Mouse (Mus musculus) gastrocnemius, adult 2 months (tissue): ENCODE results near the gene Rtn1. TPM values are rescaled to one million over a fixed set of nuclear protein-coding genes. Genes with fewer than 3 reads are reported as not detected.

Source experiments
- DNase-seq: peaks from one replicate; pipeline ENCODE4 v3.0.0; 2022
- H3K27ac ChIP-seq: fragments of 200-600 bp; 2 replicates; pipeline ENCODE4 v1.8.1; 2022; ENCODE audit warnings: mild to moderate bottlenecking
- H3K4me3 ChIP-seq: fragments of 200-600 bp; 2 replicates; pipeline ENCODE4 v1.8.1; 2022; ENCODE audit warnings: mild to moderate bottlenecking, moderate library complexity
- CTCF ChIP-seq: fragments of 200-600 bp; IDR thresholded peaks from 2 replicates; pipeline ENCODE4 v1.8.1; 2022; ENCODE audit warnings: antibody characterized with exemption, mild to moderate bottlenecking, moderate library complexity
- intact Hi-C: fragments of 180-260 bp; cut with DNase I; formaldehyde crosslinking; loops from one replicate; pipeline ENCODE4 v1.15.1; 2025
- total RNA-seq, 2 experiments: library from RNA; stranded (reverse); gene quantifications; 2 replicates each; pipeline ENCODE4 v1.2.3; 2021

The Rtn1 gene
- total RNA-seq, 2 experiments from 2014 or later: 1.3 to 2.3 TPM

DNA sequence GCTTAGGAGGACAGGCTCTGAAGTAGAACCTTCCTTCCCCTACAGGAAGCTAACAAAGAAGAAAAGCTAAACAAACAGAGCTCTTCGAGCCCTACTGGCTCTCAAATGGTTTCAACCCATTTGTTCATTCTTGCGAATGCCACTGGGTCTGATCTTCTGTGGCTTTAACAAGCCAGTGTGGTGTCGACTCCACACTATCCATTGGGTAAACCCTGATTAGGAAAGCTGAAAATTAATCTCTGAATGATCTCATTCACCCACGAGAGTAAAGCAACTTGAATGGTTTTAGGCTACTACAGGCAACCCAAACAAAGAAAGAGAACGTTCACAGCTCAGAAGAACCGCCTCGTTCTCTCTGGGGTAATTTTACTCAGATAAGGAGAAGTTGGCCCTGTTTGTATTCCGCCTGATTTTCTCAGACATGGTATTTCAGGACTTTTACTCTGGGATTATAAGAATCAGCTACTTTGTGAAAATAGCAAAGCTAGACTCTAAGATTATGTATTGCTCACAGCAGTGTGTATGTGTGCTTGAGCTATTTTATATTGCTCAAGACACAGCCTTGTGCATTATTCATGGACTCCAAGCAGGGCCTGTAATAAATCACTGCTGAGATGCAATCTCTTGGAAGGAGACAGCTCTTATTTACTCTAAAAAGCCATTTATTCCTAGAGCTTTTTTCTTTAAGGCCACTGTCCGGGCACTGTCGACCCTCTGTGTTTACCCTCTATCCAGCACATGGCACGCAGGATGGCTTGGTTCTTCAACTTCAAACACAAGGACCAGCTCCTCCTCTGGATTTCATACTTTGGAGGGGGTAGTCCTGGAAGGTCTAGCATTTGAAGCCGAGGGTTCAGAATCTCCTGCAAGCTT lies 43.4 kb downstream of the Rtn1 start:
- H3K27ac ChIP-seq: no peak overlapping the region
- intact Hi-C loops: no loop called here
- DNase-seq: no peak
- no peak for TF ChIP-seq CTCF
- H3K4me3 ChIP-seq: no peak overlapping the region

DNA sequence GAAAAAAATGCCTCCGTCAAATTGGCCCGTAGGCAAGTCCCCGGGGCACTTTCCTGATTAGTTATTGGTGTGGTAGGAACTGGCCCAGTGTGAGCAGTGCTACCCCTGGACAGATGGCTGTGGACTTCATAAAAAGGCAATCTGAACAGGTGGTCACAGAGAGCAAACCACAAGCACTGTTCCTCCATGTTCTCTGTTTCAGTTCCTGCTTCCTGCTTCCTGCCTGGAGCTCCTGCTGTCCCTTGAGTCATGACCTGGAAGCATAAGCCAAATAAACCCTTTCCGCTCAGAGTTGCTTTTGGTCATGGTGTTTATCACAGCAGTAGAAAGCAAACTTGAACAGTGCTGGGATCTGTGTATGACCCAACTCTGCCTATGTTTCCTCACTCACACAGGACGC lies 44.3 kb downstream of the Rtn1 start:
- Histone ChIP-seq H3K27ac (no peak overlapping the region), H3K4me3 (no peak overlapping the region)
- no peak for DNase-seq
- intact Hi-C loops: no loop called here
- no peak for TF ChIP-seq CTCF

DNA sequence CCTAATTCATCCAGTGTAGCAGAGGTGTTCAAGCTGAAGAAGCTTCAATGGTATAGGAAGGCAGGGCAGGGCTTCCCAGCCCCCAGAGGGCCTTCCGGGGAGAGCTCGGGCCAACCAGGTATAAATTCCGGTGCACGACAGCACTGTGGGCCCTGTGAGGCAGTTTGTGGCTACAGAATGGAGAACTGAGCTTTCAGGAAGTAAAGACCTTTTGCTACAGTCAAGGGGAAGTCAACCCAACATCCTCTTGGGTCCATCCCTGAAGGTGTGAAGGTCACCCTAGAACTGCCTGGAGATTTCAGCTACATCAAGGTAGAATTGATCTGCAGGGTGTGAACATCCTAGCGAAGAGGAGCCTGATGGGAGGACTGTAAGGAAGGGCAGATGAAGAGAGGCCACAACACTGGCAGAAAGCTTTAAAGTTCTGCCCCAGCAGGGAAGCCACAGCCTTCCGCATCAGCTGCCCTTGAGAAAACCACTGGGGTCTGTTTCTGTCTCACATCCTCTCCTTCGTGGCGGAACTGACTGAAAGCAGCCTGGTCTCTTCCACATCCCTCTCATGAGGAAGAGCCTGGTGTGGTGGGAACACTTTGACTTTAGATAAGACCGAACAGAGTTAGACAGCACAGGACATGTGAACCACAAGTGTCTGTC lies 47.0 kb downstream of the Rtn1 start:
- intact Hi-C loops: no loop called here
- Histone ChIP-seq H3K4me3 (no peak overlapping the region), H3K27ac (no peak overlapping the region)
- TF ChIP-seq CTCF: no peak
- DNase-seq: no peak

DNA sequence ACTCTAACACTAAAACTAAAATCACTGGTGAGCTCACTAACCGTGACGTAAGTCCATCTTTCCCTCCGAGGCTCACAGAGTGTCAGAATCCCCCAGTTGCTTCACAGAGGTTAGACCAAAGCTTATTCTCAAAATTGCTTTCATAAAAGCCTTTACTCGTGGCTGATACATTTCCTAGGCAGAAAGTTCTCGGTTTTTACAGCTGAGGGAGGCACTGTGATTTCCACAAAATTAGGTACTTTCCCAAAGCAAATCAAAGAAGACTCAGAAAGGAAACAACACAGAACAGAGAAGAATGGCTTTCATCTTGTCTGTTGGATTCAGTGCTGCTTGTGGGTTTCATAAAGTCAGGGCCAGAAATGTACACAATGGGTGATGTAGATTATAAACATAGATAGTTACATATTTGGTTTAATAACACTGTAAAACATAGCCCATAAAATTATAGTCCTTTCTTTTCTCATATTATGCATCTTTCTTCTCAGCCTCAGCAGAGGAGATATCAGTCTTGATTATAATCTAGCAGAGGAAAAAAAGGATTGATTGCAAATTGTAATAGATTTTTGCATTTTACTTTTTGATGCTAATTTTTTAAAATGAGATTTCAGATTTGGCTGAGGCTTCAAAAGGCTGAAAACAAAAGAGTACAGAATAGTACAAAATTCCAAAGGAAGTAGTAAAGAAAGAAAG lies 47.8 kb downstream of the Rtn1 start:
- Histone ChIP-seq H3K4me3 (no peak overlapping the region), H3K27ac (no peak overlapping the region)
- intact Hi-C loops: no loop called here
- no peak for TF ChIP-seq CTCF
- DNase-seq: no peak

DNA sequence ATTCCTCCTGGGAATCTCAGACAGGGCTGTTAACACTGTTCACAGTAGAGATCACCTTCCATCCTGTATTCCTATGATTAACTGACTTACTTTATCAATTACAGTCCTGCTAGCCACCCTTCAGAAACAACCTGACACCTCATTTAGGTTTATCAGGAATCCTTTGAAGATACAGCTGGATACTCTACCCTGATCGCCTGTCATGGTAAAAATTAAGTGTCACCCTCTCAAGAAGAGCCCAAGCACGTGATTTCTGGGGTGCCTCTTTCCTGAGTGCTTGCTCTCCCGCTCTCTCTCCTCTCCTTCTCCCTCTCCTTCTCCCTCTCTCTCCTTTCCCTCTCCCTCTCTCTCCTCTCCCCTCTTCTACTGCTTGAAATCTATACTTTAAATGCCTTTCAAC lies 49.0 kb downstream of the Rtn1 start:
- Histone ChIP-seq H3K4me3 (no peak overlapping the region), H3K27ac (no peak overlapping the region)
- no peak for DNase-seq
- intact Hi-C loops: no loop called here
- TF ChIP-seq CTCF: no peak

DNA sequence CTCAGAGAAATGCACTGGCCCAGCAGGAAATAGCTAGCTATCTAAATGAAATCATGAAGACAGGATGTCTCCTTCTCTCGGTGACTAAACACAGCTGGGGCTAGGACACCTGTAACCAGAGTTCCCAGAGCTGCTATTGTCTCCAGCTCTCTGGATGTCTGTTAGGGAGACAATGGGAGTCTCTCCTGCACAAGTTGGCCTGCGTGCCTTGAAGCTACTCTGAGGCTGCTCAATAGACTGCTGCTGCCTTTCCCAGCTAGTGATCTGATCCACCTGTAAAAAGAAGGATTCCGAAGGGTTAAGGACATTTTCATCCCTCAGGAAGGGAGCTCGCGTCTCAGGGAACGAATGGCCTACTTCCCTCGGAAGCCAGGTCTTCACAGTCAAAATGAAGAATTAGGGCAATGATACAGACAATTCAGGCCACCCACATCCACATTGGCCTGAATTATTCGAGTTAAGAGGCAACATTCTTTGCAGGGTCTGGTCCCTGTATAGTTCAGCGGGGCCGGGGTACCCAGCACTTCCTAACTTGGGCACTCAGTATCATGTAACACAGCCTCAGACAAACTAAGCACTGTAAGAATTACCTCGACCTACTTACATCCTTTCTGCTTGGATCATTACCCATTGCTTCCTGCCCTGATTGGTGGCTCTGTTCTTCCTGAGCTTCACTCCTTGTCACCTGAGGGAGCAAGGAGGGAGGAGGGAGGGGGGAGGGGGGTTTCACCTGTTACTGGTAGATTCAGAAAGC lies 51.0 kb downstream of the Rtn1 start:
- intact Hi-C loops: no loop called here
- no peak for DNase-seq
- TF ChIP-seq CTCF: no peak
- Histone ChIP-seq H3K4me3 (no peak overlapping the region), H3K27ac (no peak overlapping the region)

DNA sequence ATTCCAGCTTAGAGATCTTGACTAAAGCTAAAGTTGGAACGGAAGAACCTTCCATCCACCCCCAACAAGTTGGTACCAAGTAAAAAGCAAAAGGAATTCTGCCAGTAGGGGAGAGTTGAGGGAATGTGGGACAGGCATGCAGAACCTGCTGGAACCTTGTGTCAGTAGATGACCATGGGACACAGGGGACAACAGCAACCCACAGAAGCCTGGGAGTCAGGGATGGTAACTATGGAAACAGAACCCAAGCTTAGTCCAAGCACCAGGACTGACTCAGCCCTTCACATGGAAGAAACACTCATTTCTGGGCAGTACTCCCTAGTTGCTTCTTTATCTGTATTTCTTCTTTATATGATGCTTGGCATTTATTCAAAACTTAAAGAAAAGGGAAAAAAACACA lies 54.6 kb downstream of the Rtn1 start:
- DNase-seq: no peak
- intact Hi-C loops: no loop called here
- H3K4me3 ChIP-seq: no peak overlapping the region

DNA sequence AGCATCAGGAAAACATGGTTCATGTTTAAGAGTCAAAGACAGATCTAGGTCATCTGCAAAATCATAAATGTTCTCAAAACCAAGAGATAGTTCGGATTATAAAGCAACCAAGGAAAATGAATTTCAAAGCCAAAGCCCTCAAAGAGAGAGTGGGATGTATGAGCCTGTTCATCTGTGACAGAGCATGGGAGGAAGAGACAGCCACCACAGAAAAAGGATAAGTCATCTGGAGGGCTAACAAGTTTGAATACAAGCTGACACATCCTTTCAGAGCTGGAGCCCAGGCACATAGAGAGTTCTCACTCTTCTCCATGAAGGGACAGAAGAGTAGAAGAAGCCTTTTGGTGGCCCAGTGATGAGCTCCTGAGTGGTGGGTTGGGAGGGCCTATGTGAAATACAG lies 55.3 kb downstream of the Rtn1 start:
- Histone ChIP-seq H3K4me3 (no peak overlapping the region), H3K27ac (no peak overlapping the region)
- TF ChIP-seq CTCF: no peak
- DNase-seq: no peak
- intact Hi-C loops: no loop called here

More for the DNA sequence above, 54.6 kb downstream of the Rtn1 start:
- TF ChIP-seq CTCF: no peak
- no peak overlapping the region for H3K27ac ChIP-seq

DNA sequence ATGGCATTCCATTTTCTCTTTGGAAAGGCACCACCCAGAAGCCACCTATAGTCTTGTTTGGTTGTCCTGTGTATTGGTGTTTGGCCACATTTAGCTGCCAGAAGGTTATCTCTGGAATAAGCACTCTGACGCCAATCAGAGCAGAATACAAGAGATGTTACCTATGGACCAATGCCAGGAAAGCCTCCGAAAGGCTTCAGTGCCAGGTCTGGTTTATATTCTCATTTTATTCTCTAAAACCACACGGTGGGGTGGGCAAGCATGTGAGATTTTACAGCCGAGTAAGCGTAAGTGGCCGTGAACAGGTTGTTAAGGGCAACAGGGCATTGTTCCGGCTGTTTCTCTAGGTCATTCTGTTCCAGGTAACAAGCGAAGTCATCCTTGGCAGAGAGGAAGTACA lies 60.3 kb downstream of the Rtn1 start:
- intact Hi-C loops: no loop called here
- TF ChIP-seq CTCF: no peak
- H3K4me3 ChIP-seq: no peak overlapping the region

DNA sequence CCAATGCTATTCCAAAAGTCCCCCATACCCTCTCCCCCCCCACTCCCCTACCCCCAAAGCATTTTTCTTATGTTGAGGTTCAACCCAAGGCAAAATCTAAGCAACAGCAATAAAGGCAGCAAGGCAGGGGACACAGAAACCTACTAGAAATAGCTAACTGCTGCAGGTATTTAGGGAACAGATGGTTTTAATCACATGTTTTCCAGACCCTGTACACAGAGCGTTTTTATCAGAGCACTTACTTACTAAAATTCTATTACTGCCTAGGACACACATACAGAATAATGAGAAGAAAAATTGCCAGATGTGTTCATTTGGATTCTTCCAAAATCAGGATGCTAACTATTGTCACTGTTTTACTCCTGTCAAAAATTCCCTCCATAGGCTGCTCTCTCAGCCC lies 61.7 kb downstream of the Rtn1 start:
- TF ChIP-seq CTCF: no peak
- Histone ChIP-seq H3K4me3 (no peak overlapping the region), H3K27ac (no peak overlapping the region)
- DNase-seq: no peak
- intact Hi-C loops: no loop called here

More for the DNA sequence above, 60.3 kb downstream of the Rtn1 start:
- DNase-seq: no peak
- no peak overlapping the region for H3K27ac ChIP-seq

DNA sequence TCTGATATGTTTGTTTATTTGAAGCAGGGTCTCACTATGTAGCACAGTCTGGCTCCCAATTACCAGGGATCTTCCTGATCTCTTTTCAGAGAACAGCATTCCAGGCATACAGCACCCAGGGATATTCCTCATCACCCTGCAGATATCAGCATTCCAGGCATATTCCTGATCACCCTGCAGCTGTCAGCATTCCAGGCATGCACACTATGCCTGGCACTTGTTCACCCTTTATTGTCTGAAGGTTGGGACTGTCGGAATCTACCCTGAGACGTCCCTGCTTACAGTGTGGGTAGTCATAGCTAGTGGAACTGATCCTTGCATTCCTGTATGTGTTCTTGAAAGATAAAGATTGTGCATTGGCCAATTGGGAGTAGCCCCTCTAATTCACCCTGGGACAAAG lies 65.2 kb downstream of the Rtn1 start:
- intact Hi-C loops: no loop called here
- no peak overlapping the region for H3K27ac ChIP-seq
- DNase-seq: no peak
- TF ChIP-seq CTCF: no peak
- H3K4me3 ChIP-seq: no peak overlapping the region

DNA sequence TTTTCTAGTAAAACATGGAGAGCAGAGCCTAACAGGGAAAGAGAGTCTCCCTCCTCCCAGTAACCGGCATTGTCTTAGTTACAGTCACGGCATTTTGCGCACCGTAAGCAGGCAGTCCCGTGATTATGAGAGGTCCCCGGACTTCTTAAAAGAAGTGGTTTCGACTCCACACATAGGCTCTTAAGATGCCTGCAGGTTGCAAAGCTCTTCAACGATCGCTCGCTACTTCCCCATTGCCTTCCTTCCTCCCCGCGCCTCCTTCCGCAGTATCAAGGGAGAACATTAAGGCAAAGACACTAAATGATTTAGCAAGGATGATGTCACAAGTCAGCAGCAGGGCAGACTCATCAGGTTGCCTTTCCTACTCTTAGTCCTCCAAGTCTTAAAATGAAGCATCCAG lies 72.8 kb downstream of the Rtn1 start:
- no peak for TF ChIP-seq CTCF
- Histone ChIP-seq H3K4me3 (no peak overlapping the region), H3K27ac (no peak overlapping the region)
- no peak for DNase-seq
- intact Hi-C loops: no loop called here
